Mouse (Mus musculus) heart, adult 2 months (tissue): ENCODE data around the gene Smim14.

Experiments used
- CTCF ChIP-seq: fragments of 200-600 bp; IDR thresholded peaks from 2 replicates; pipeline ENCODE4 v1.8.1; 2022; ENCODE audit warnings: antibody characterized with exemption, mild to moderate bottlenecking, moderate library complexity
- EP300 ChIP-seq: fragments of 200-500 bp; IDR thresholded peaks from 2 replicates; pipeline ENCODE4 v1.6.1; 2011; ENCODE audit warnings: low read depth, low read length, control low read depth; ENCODE audit not compliant: insufficient read depth

GRCm38 (mm10) chr5:65557109-65557508 lies 20.1 kb upstream of the Smim14 start:
- TF ChIP-seq CTCF: no peak
- TF ChIP-seq EP300: no peak
